Mouse (Mus musculus) frontal cortex, postnatal 10 days (tissue): Measurements from ENCODE around the gene Gm9970.

Experiments used
- DNase-seq, 2 experiments: peaks; one replicate each; pipeline ENCODE4 v3.0.0; 2022; ENCODE audit warnings: low spot score in 2 of 2, mixed read lengths in 1 of 2

Gm9970 gene

GRCm38 (mm10) chr5:31195671-31196070 lies 45.4 kb downstream of the Gm9970 start:
- no peak for DNase-seq

- DNase-seq, result no peak
Observed at GRCm38 (mm10) chr5:31194486-31195485, 46.2 kb downstream of the Gm9970 start.

GRCm38 (mm10) chr5:31193631-31194281 lies 47.3 kb downstream of the Gm9970 start:
- DNase-seq, result peak in 1 of 2 experiments; percentile 20

GRCm38 (mm10) chr5:31192939-31193630 lies 47.9 kb downstream of the Gm9970 start, which contains the start of the genes Snx17 and Eif2b4:
TSS of gene Snx17 (plus strand) at chr5:31193227.
TSS of gene Eif2b4 (minus strand) at chr5:31193430.
- peak; percentile 98 to 99 for DNase-seq

- no peak for DNase-seq
Observed at GRCm38 (mm10) chr5:31192045-31192938, 48.7 kb downstream of the Gm9970 start.
